Mouse (Mus musculus) yolk sac, embryonic 10.5 days (tissue): Measurements from ENCODE around the gene Daam1.
A peak's percentile ranks its signal among the peaks of the same experiment; 100 is the strongest.

Experiments used
- DNase-seq: peaks from one replicate; pipeline ENCODE4 v3.0.0-alpha.2; 2017; ENCODE audit warnings: low spot score

The Daam1 gene

GRCm38 (mm10) chr12:71932433-71933386 is 101.8 kb downstream of the Daam1 start:
- DNase-seq, result no peak

- no peak for DNase-seq
Observed at GRCm38 (mm10) chr12:71933989-71934645, 103.2 kb downstream of the Daam1 start.

- DNase-seq, result peak; percentile 68
Observed at GRCm38 (mm10) chr12:71936636-71937035, 105.8 kb downstream of the Daam1 start.

- no peak for DNase-seq
Observed at GRCm38 (mm10) chr12:71938513-71938912, 107.6 kb downstream of the Daam1 start.

GRCm38 (mm10) chr12:71941290-71941689 is 110.4 kb downstream of the Daam1 start:
- DNase-seq, result no peak

- DNase-seq, result no peak
Observed at GRCm38 (mm10) chr12:71943112-71943511, 112.2 kb downstream of the Daam1 start.

GRCm38 (mm10) chr12:71943646-71944045 is 112.8 kb downstream of the Daam1 start:
- DNase-seq, result no peak

GRCm38 (mm10) chr12:71945844-71946243 is 115.0 kb downstream of the Daam1 start:
- no peak for DNase-seq

- DNase-seq, result no peak
Observed at GRCm38 (mm10) chr12:71946448-71946847, 115.6 kb downstream of the Daam1 start.

- no peak for DNase-seq
Observed at GRCm38 (mm10) chr12:71948972-71949371, 118.1 kb downstream of the Daam1 start.

GRCm38 (mm10) chr12:71949606-71950005 is 118.7 kb downstream of the Daam1 start:
- no peak for DNase-seq

GRCm38 (mm10) chr12:71950095-71950877 is 119.4 kb downstream of the Daam1 start:
- no peak for DNase-seq

- no peak for DNase-seq
Observed at GRCm38 (mm10) chr12:71954180-71954935, 123.5 kb downstream of the Daam1 start.

GRCm38 (mm10) chr12:71956980-71957379 is 126.1 kb downstream of the Daam1 start:
- no peak for DNase-seq

- DNase-seq, result no peak
Observed at GRCm38 (mm10) chr12:71957496-71957895, 126.6 kb downstream of the Daam1 start.

GRCm38 (mm10) chr12:71959351-71959991 is 128.6 kb downstream of the Daam1 start:
- DNase-seq, result no peak

GRCm38 (mm10) chr12:71961671-71962070 is 130.8 kb downstream of the Daam1 start:
- DNase-seq, result no peak

- DNase-seq, result no peak
Observed at GRCm38 (mm10) chr12:71962616-71963015, 131.7 kb downstream of the Daam1 start.

- DNase-seq, result no peak
Observed at GRCm38 (mm10) chr12:71968592-71968991, 137.7 kb downstream of the Daam1 start.

- DNase-seq, result no peak
Observed at GRCm38 (mm10) chr12:71969022-71969421, 138.1 kb downstream of the Daam1 start.

GRCm38 (mm10) chr12:71969439-71969838 is 138.6 kb downstream of the Daam1 start:
- no peak for DNase-seq
